Mouse (Mus musculus) kidney, postnatal 4 days (tissue): ENCODE measurements around the gene Gm6020.
"Not testable (repeated sequence)": the region's sequence is repeated elsewhere in the genome, so short reads cannot be mapped to it uniquely, and the experiment has no call there.

Experiments
- DNase-seq, 2 experiments: peaks; one replicate each; pipeline ENCODE4 v3.0.0; 2021; ENCODE audit warnings: mixed read lengths in 2 of 2

Gene Gm6020

GRCm38 (mm10) chr19:61183590-61183989, at the start of gene Gm6020:
Gene Gm6020 (plus strand): TSS chr19:61183890.
- not testable (repeated sequence) for DNase-seq

GRCm38 (mm10) chr19:61138655-61139054, 45.0 kb upstream of the Gm6020 start:
- DNase-seq = no peak

- DNase-seq = peak; percentile 77 to 88
Observed at GRCm38 (mm10) chr19:61140342-61141206, 43.1 kb upstream of the Gm6020 start, which contains the start of gene Zfp950. Gene Zfp950 (minus strand): TSS chr19:61140840.

GRCm38 (mm10) chr19:61141299-61141698, 42.4 kb upstream of the Gm6020 start:
- no peak for DNase-seq

GRCm38 (mm10) chr19:61151372-61151700, 32.4 kb upstream of the Gm6020 start:
- DNase-seq = peak; percentile 37 to 54

GRCm38 (mm10) chr19:61151701-61152420, 31.8 kb upstream of the Gm6020 start:
- DNase-seq = peak; percentile 24 to 38

- DNase-seq = peak; percentile 9 to 38
Observed at GRCm38 (mm10) chr19:61175756-61176324, 7.8 kb upstream of the Gm6020 start, which contains the start of gene Gm7102. Gene Gm7102 (minus strand): TSS chr19:61176309.

- DNase-seq = peak; percentile 94 to 95
Observed at GRCm38 (mm10) chr19:61199316-61199715, 15.6 kb downstream of the Gm6020 start.

- DNase-seq = peak; percentile 39 to 58
Observed at GRCm38 (mm10) chr19:61199836-61200235, 16.1 kb downstream of the Gm6020 start.

GRCm38 (mm10) chr19:61207506-61207905, 23.8 kb downstream of the Gm6020 start:
- not testable (repeated sequence) for DNase-seq

- peak; percentile 22 to 28 for DNase-seq
Observed at GRCm38 (mm10) chr19:61223706-61224328, 40.1 kb downstream of the Gm6020 start.

- DNase-seq = peak; percentile 26 to 48
Observed at GRCm38 (mm10) chr19:61224678-61225525, 41.2 kb downstream of the Gm6020 start.

- peak; percentile 95 to 96 for DNase-seq
Observed at GRCm38 (mm10) chr19:61225526-61226400, 42.1 kb downstream of the Gm6020 start.

- peak; percentile 89 to 94 for DNase-seq
Observed at GRCm38 (mm10) chr19:61226401-61226927, 42.8 kb downstream of the Gm6020 start.

- peak; percentile 95 to 97 for DNase-seq
Observed at GRCm38 (mm10) chr19:61226928-61227854, 43.5 kb downstream of the Gm6020 start.

- peak; percentile 20 to 30 for DNase-seq
Observed at GRCm38 (mm10) chr19:61227941-61228701, 44.4 kb downstream of the Gm6020 start, which contains the start of gene Csf2ra. Gene Csf2ra (minus strand): TSS chr19:61228429.
